Mouse (Mus musculus) CH12.LX (cell line): ENCODE data around the gene Cbx1.

Source experiments
- CHD2 ChIP-seq: IDR thresholded peaks from 2 replicates; pipeline ENCODE4 v1.6.1; 2011; ENCODE audit warnings: low read length, improper control_type of control experiment
- CTCF ChIP-seq, 2 experiments: IDR thresholded peaks in 1 of 2; conservative IDR thresholded peaks in 1 of 2; 2 replicates each; pipeline ENCODE4 v1.5.1; 2011 to 2012; ENCODE audit warnings: low read depth in 2 of 2, low read length in 2 of 2, improper control_type of control experiment in 1 of 2, inconsistent platforms in 1 of 2, mild to moderate bottlenecking in 1 of 2, moderate library complexity in 1 of 2
- EP300 ChIP-seq: IDR thresholded peaks from 2 replicates; pipeline ENCODE4 v1.6.1; 2011; ENCODE audit warnings: low read length, improper control_type of control experiment
- JUND ChIP-seq: conservative IDR thresholded peaks from 2 replicates; pipeline ENCODE4 v1.6.1; 2011; ENCODE audit warnings: low read depth, low read length, improper control_type of control experiment
- MAX ChIP-seq: IDR thresholded peaks from 2 replicates; pipeline ENCODE4 v1.6.1; 2011; ENCODE audit warnings: low read length, improper control_type of control experiment
- MAZ ChIP-seq: IDR thresholded peaks from 2 replicates; pipeline ENCODE4 v1.6.1; 2012; ENCODE audit warnings: low read depth, mild to moderate bottlenecking, inconsistent platforms, low read length, improper control_type of control experiment, moderate library complexity
- MXI1 ChIP-seq: IDR thresholded peaks from 2 replicates; pipeline ENCODE4 v1.6.1; 2011; ENCODE audit warnings: mild to moderate bottlenecking, low read depth, low read length, improper control_type of control experiment
- MYC ChIP-seq: IDR thresholded peaks from 2 replicates; pipeline ENCODE4 v1.6.1; 2011; ENCODE audit warnings: low read depth, mild to moderate bottlenecking, improper control_type of control experiment, low read length
- POLR2A ChIP-seq: IDR thresholded peaks from 2 replicates; pipeline ENCODE4 v1.6.1; 2011; ENCODE audit warnings: low read depth, mild to moderate bottlenecking, improper control_type of control experiment, low read length
- TBP ChIP-seq: conservative IDR thresholded peaks from 2 replicates; pipeline ENCODE4 v1.6.1; 2011; ENCODE audit warnings: low read depth, low read length, improper control_type of control experiment
- UBTF ChIP-seq: IDR thresholded peaks from 2 replicates; pipeline ENCODE4 v1.6.1; 2012; ENCODE audit warnings: low read depth, mild to moderate bottlenecking, inconsistent platforms, low read length, improper control_type of control experiment, moderate library complexity
- ZC3H11A ChIP-seq: IDR thresholded peaks from 2 replicates; pipeline ENCODE4 v1.6.1; 2012; ENCODE audit warnings: low read depth, mild to moderate bottlenecking, inconsistent platforms, low read length, improper control_type of control experiment

- TF ChIP-seq UBTF: no peak
- TF ChIP-seq CTCF (conservative IDR thresholded peaks at IDR 0.05 in 1 of 2, IDR thresholded peaks at IDR 0.05 in 1 of 2; ENCODE audit: low read depth in 2 of 2, low read length in 2 of 2): no peak
- no peak for TF ChIP-seq TBP
- TF ChIP-seq POLR2A: no peak
- no peak for TF ChIP-seq MAX
- no peak for TF ChIP-seq JUND
- no peak for TF ChIP-seq MXI1
- no peak for TF ChIP-seq CHD2
- TF ChIP-seq MYC: no peak
- no peak for TF ChIP-seq ZC3H11A
- no peak for TF ChIP-seq MAZ
- no peak for TF ChIP-seq EP300
Measured at GRCm38 (mm10) chr11:96813455-96813854, 24.5 kb downstream of the Cbx1 start.
